Mouse (Mus musculus): ENCODE data around the gene Specc1l.

Specc1l gene

GRCm38 (mm10) chr10:75211807-75212645 lies at the start of gene Specc1l:
Specc1l (plus strand) TSS chr10:75212073.
- peak; percentile 95 for DNase-seq

GRCm38 (mm10) chr10:75165825-75166481 lies 45.9 kb upstream of the Specc1l start:
- peak; percentile 85 for DNase-seq

GRCm38 (mm10) chr10:75166601-75167000 lies 45.3 kb upstream of the Specc1l start:
- DNase-seq: no peak

GRCm38 (mm10) chr10:75170207-75170850 lies 41.5 kb upstream of the Specc1l start:
- peak; percentile 85 for DNase-seq

GRCm38 (mm10) chr10:75173056-75173455 lies 38.8 kb upstream of the Specc1l start:
- no peak for DNase-seq

GRCm38 (mm10) chr10:75173712-75174111 lies 38.2 kb upstream of the Specc1l start:
- DNase-seq: peak; percentile 64

- peak; percentile 83 for DNase-seq
Measured at GRCm38 (mm10) chr10:75176494-75176893, 35.4 kb upstream of the Specc1l start.

- DNase-seq: no peak
Measured at GRCm38 (mm10) chr10:75178911-75179310, 33.0 kb upstream of the Specc1l start.

GRCm38 (mm10) chr10:75182151-75182774 lies 29.6 kb upstream of the Specc1l start:
- peak; percentile 85 for DNase-seq

- no peak for DNase-seq
Measured at GRCm38 (mm10) chr10:75184826-75185225, 27.0 kb upstream of the Specc1l start.

GRCm38 (mm10) chr10:75186551-75186950 lies 25.3 kb upstream of the Specc1l start:
- DNase-seq: peak; percentile 84

- DNase-seq: peak; percentile 75
Measured at GRCm38 (mm10) chr10:75187366-75188056, 24.4 kb upstream of the Specc1l start.

- no peak for DNase-seq
Measured at GRCm38 (mm10) chr10:75191647-75192046, 20.2 kb upstream of the Specc1l start.

- DNase-seq: no peak
Measured at GRCm38 (mm10) chr10:75197817-75198216, 14.1 kb upstream of the Specc1l start.

GRCm38 (mm10) chr10:75200733-75201132 lies 11.1 kb upstream of the Specc1l start:
- DNase-seq: peak; percentile 78

- DNase-seq: no peak
Measured at GRCm38 (mm10) chr10:75206192-75206591, 5.7 kb upstream of the Specc1l start.

- no peak for DNase-seq
Measured at GRCm38 (mm10) chr10:75210841-75211240, 1.0 kb upstream of the Specc1l start.

- peak; percentile 40 for DNase-seq
Measured at GRCm38 (mm10) chr10:75212981-75213380, 1.1 kb downstream of the Specc1l start.

- no peak for DNase-seq
Measured at GRCm38 (mm10) chr10:75220722-75221121, 8.8 kb downstream of the Specc1l start.

GRCm38 (mm10) chr10:75221936-75222610 lies 10.2 kb downstream of the Specc1l start:
- DNase-seq: no peak

GRCm38 (mm10) chr10:75222611-75222998 lies 10.7 kb downstream of the Specc1l start:
- DNase-seq: peak; percentile 47

GRCm38 (mm10) chr10:75224154-75224553 lies 12.3 kb downstream of the Specc1l start:
- DNase-seq: no peak
